Mouse (Mus musculus) erythroid progenitor cell, adult 5-6 weeks (primary cell): ENCODE data around the gene Reg2. TPM values are rescaled to one million over a fixed set of nuclear protein-coding genes. Genes with fewer than 3 reads are reported as not detected.
"Not testable (repeated sequence)": the region's sequence is repeated elsewhere in the genome, so short reads cannot be mapped to it uniquely, and the experiment has no call there.

Source experiments
- ATAC-seq: replicated peaks from 2 replicates; pipeline ENCODE4 v1.8.0; 2016; ENCODE audit warnings: moderate number of reproducible peaks, mild to moderate bottlenecking, moderate TSS enrichment, inconsistent platforms; ENCODE audit not compliant: poor library complexity, low FRiP score, severe bottlenecking
- total RNA-seq, 2 experiments: library from RNA; stranded (forward) in 1 of 2; stranded (reverse) in 1 of 2; fragments of 150-400 nt in 1 of 2; fragments of 186-747, 209-891 nt in 1 of 2; gene quantifications; 2 replicates each; pipeline versions ENCODE4 v1.2.3 to v1.2.4; 2015 to 2017; ENCODE audit warnings: low replicate concordance in 2 of 2

Gene Reg2
- total RNA-seq (2015; ENCODE audit: low replicate concordance) (not detected in 2 replicates), total RNA-seq (2017; ENCODE audit: low replicate concordance) (not detected in 2 replicates)

GRCm38 (mm10) chr6:78395323-78395722 lies at the start of gene Reg2:
Reg2 (plus strand) TSS chr6:78395623.
- not testable (repeated sequence) for ATAC-seq

GRCm38 (mm10) chr6:78361971-78362563 lies 33.4 kb upstream of the Reg2 start:
- ATAC-seq: no peak

- no peak for ATAC-seq
Observed at GRCm38 (mm10) chr6:78370357-78370756, 25.1 kb upstream of the Reg2 start, which contains the start of gene Reg3b. Reg3b (plus strand) TSS chr6:78370657.

GRCm38 (mm10) chr6:78378765-78379164 lies 16.7 kb upstream of the Reg2 start, which contains the start of gene Reg3d:
Reg3d (minus strand) TSS chr6:78378865.
- no peak for ATAC-seq

- ATAC-seq: no peak
Observed at GRCm38 (mm10) chr6:78380409-78380808, 15.0 kb upstream of the Reg2 start, which contains the start of gene Reg3a. Reg3a (plus strand) TSS chr6:78380709.

- ATAC-seq: no peak
Observed at GRCm38 (mm10) chr6:78385609-78386008, 9.8 kb upstream of the Reg2 start.

- not testable (repeated sequence) for ATAC-seq
Observed at GRCm38 (mm10) chr6:78422411-78422810, 27.0 kb downstream of the Reg2 start, which contains the start of gene Reg1. Reg1 (plus strand) TSS chr6:78422711.

- no peak for ATAC-seq
Observed at GRCm38 (mm10) chr6:78425497-78425896, 30.1 kb downstream of the Reg2 start.

- no peak for ATAC-seq
Observed at GRCm38 (mm10) chr6:78447202-78447601, 51.8 kb downstream of the Reg2 start.

- no peak for ATAC-seq
Observed at GRCm38 (mm10) chr6:78448409-78448808, 53.0 kb downstream of the Reg2 start.

GRCm38 (mm10) chr6:78452804-78453203 lies 57.4 kb downstream of the Reg2 start:
- ATAC-seq: no peak

Other genes with a start within 250 kb of the Reg2 start
- gene Reg3b, start 25.0 kb upstream of the Reg2 start, total RNA-seq (2015; ENCODE audit: low replicate concordance): not detected in 2 replicates
- not detected in 2 replicates for gene Reg3b, start 25.0 kb upstream of the Reg2 start, total RNA-seq (2017; ENCODE audit: low replicate concordance)
- gene Reg3d, start 16.8 kb upstream of the Reg2 start, total RNA-seq (2015; ENCODE audit: low replicate concordance): not detected in 2 replicates
- not detected in 2 replicates for gene Reg3d, start 16.8 kb upstream of the Reg2 start, total RNA-seq (2017; ENCODE audit: low replicate concordance)
- not detected in 2 replicates for gene Reg3a, start 14.9 kb upstream of the Reg2 start, total RNA-seq (2015; ENCODE audit: low replicate concordance)
- not detected in 2 replicates for gene Reg3a, start 14.9 kb upstream of the Reg2 start, total RNA-seq (2017; ENCODE audit: low replicate concordance)
- gene Reg1, start 27.1 kb downstream of the Reg2 start, total RNA-seq (2015; ENCODE audit: low replicate concordance): not detected in 2 replicates
- gene Reg1, start 27.1 kb downstream of the Reg2 start, total RNA-seq (2017; ENCODE audit: low replicate concordance): not detected in 2 replicates
- not detected in 2 replicates for gene Reg3g, start 73.2 kb downstream of the Reg2 start, total RNA-seq (2015; ENCODE audit: low replicate concordance)
- not detected in 2 replicates for gene Reg3g, start 73.2 kb downstream of the Reg2 start, total RNA-seq (2017; ENCODE audit: low replicate concordance)